Mouse (Mus musculus): ENCODE measurements around the gene Phykpl. TPM values are rescaled to one million over a fixed set of nuclear protein-coding genes. Genes with fewer than 3 reads are reported as not detected.
"Not testable (repeated sequence)": the region's sequence is repeated elsewhere in the genome, so short reads cannot be mapped to it uniquely, and the experiment has no call there.

The Phykpl gene
- total RNA-seq, 2 experiments from 2014 or later: 6.5 to 17.2 TPM

- ATAC-seq (replicated peaks; ENCODE audit: low FRiP score, poor library complexity, severe bottlenecking): no peak
These were observed 1.2 kb downstream of the Phykpl start for GRCm38 (mm10) chr11:51585608-51586252.

- ATAC-seq (replicated peaks; ENCODE audit: low FRiP score, poor library complexity, severe bottlenecking): no peak
These were observed 1.9 kb downstream of the Phykpl start for GRCm38 (mm10) chr11:51586411-51586810.

- ATAC-seq (replicated peaks; ENCODE audit: low FRiP score, poor library complexity, severe bottlenecking): no peak
These were observed 2.5 kb downstream of the Phykpl start for GRCm38 (mm10) chr11:51587059-51587458.

- ATAC-seq (replicated peaks; ENCODE audit: low FRiP score, poor library complexity, severe bottlenecking): no peak
These were observed 4.3 kb downstream of the Phykpl start for GRCm38 (mm10) chr11:51588833-51589232.

- ATAC-seq (replicated peaks; ENCODE audit: low FRiP score, poor library complexity, severe bottlenecking): no peak
These were observed 5.4 kb downstream of the Phykpl start for GRCm38 (mm10) chr11:51590002-51590401.

GRCm38 (mm10) chr11:51591168-51591567 lies 6.6 kb downstream of the Phykpl start:
- ATAC-seq (replicated peaks; ENCODE audit: low FRiP score, poor library complexity, severe bottlenecking): no peak

GRCm38 (mm10) chr11:51591915-51592314 lies 7.4 kb downstream of the Phykpl start:
- no peak for ATAC-seq (replicated peaks; ENCODE audit: low FRiP score, poor library complexity, severe bottlenecking)

GRCm38 (mm10) chr11:51593368-51593767 lies 8.8 kb downstream of the Phykpl start:
- ATAC-seq (replicated peaks; ENCODE audit: low FRiP score, poor library complexity, severe bottlenecking): no peak

GRCm38 (mm10) chr11:51593849-51594248 lies 9.3 kb downstream of the Phykpl start:
- ATAC-seq (replicated peaks; ENCODE audit: low FRiP score, poor library complexity, severe bottlenecking): no peak

- ATAC-seq (replicated peaks; ENCODE audit: low FRiP score, poor library complexity, severe bottlenecking): no peak
These were observed 10.3 kb downstream of the Phykpl start for GRCm38 (mm10) chr11:51594715-51595350.

- ATAC-seq (replicated peaks; ENCODE audit: low FRiP score, poor library complexity, severe bottlenecking): no peak
These were observed 11.0 kb downstream of the Phykpl start for GRCm38 (mm10) chr11:51595459-51596083.

GRCm38 (mm10) chr11:51597553-51597952 lies 13.0 kb downstream of the Phykpl start:
- no peak for ATAC-seq (replicated peaks; ENCODE audit: low FRiP score, poor library complexity, severe bottlenecking)

GRCm38 (mm10) chr11:51602253-51602652 lies 17.7 kb downstream of the Phykpl start:
- no peak for ATAC-seq (replicated peaks; ENCODE audit: low FRiP score, poor library complexity, severe bottlenecking)

GRCm38 (mm10) chr11:51605602-51606446 lies 21.3 kb downstream of the Phykpl start:
- peak; percentile 85 for ATAC-seq (replicated peaks; ENCODE audit: low FRiP score, poor library complexity, severe bottlenecking)

- peak; percentile 81 for ATAC-seq (replicated peaks; ENCODE audit: low FRiP score, poor library complexity, severe bottlenecking)
These were observed 22.0 kb downstream of the Phykpl start, which contains the start of gene Hnrnpab for GRCm38 (mm10) chr11:51606447-51607095. TSS of gene Hnrnpab (minus strand) at chr11:51606847.

- peak; percentile 58 for ATAC-seq (replicated peaks; ENCODE audit: low FRiP score, poor library complexity, severe bottlenecking)
These were observed 22.7 kb downstream of the Phykpl start for GRCm38 (mm10) chr11:51607096-51607738.

- peak; percentile 11; the same call in 1 of the 2 replicates for ATAC-seq (replicated peaks; ENCODE audit: low FRiP score, poor library complexity, severe bottlenecking)
These were observed 24.8 kb downstream of the Phykpl start for GRCm38 (mm10) chr11:51609266-51609909.

- ATAC-seq (replicated peaks; ENCODE audit: low FRiP score, poor library complexity, severe bottlenecking): not testable (repeated sequence)
These were observed 25.4 kb downstream of the Phykpl start for GRCm38 (mm10) chr11:51609940-51610339.

- ATAC-seq (replicated peaks; ENCODE audit: low FRiP score, poor library complexity, severe bottlenecking): no peak
These were observed 29.7 kb downstream of the Phykpl start for GRCm38 (mm10) chr11:51614256-51614655.

All from erythroid progenitor cell, adult 5-6 weeks (primary cell).